Mouse (Mus musculus): Measurements from ENCODE around the gene Cdkl5.
"Not testable (repeated sequence)": the region's sequence is repeated elsewhere in the genome, so short reads cannot be mapped to it uniquely, and the experiment has no call there.

Cdkl5 gene

GRCm38 (mm10) chrX:160906952-160907351 is 87.6 kb downstream of the Cdkl5 start, which contains the start of gene Gja6:
Gene Gja6 (minus strand): TSS chrX:160907052.
- no peak for DNase-seq (ENCODE audit: low spot score)

- DNase-seq (ENCODE audit: low spot score): no peak
Measured at GRCm38 (mm10) chrX:160906477-160906876, 88.0 kb downstream of the Cdkl5 start.

- no peak for DNase-seq (ENCODE audit: low spot score)
Measured at GRCm38 (mm10) chrX:160905913-160906312, 88.6 kb downstream of the Cdkl5 start.

GRCm38 (mm10) chrX:160905041-160905678 is 89.3 kb downstream of the Cdkl5 start:
- DNase-seq (ENCODE audit: low spot score): no peak

GRCm38 (mm10) chrX:160901118-160901517 is 93.4 kb downstream of the Cdkl5 start:
- no peak for DNase-seq (ENCODE audit: low spot score)

- no peak for DNase-seq (ENCODE audit: low spot score)
Measured at GRCm38 (mm10) chrX:160892077-160892476, 102.4 kb downstream of the Cdkl5 start.

- DNase-seq (ENCODE audit: low spot score): no peak
Measured at GRCm38 (mm10) chrX:160886301-160886700, 108.2 kb downstream of the Cdkl5 start.

- DNase-seq (ENCODE audit: low spot score): no peak
Measured at GRCm38 (mm10) chrX:160866576-160866975, 127.9 kb downstream of the Cdkl5 start.

- DNase-seq (ENCODE audit: low spot score): no peak
Measured at GRCm38 (mm10) chrX:160865022-160865421, 129.5 kb downstream of the Cdkl5 start.

- no peak for DNase-seq (ENCODE audit: low spot score)
Measured at GRCm38 (mm10) chrX:160863689-160864383, 130.7 kb downstream of the Cdkl5 start.

GRCm38 (mm10) chrX:160808226-160808625 is 186.3 kb downstream of the Cdkl5 start:
- no peak for DNase-seq (ENCODE audit: low spot score)

- no peak for DNase-seq (ENCODE audit: low spot score)
Measured at GRCm38 (mm10) chrX:160804409-160805150, 189.9 kb downstream of the Cdkl5 start.

- no peak for DNase-seq (ENCODE audit: low spot score)
Measured at GRCm38 (mm10) chrX:160794920-160795319, 199.6 kb downstream of the Cdkl5 start.

GRCm38 (mm10) chrX:160782276-160782675 is 212.2 kb downstream of the Cdkl5 start:
- DNase-seq (ENCODE audit: low spot score): no peak

- no peak for DNase-seq (ENCODE audit: low spot score)
Measured at GRCm38 (mm10) chrX:160773033-160773432, 221.5 kb downstream of the Cdkl5 start.

GRCm38 (mm10) chrX:160769622-160770021 is 224.9 kb downstream of the Cdkl5 start:
- DNase-seq (ENCODE audit: low spot score): not testable (repeated sequence)

GRCm38 (mm10) chrX:160767713-160768112 is 226.8 kb downstream of the Cdkl5 start, which contains the start of gene Rs1:
Gene Rs1 (plus strand): TSS chrX:160768013.
- DNase-seq (ENCODE audit: low spot score): no peak

GRCm38 (mm10) chrX:160766233-160766616 is 228.3 kb downstream of the Cdkl5 start:
- no peak for DNase-seq (ENCODE audit: low spot score)

GRCm38 (mm10) chrX:160765389-160766232 is 228.9 kb downstream of the Cdkl5 start:
- peak; percentile 94 for DNase-seq (ENCODE audit: low spot score)

- DNase-seq (ENCODE audit: low spot score): no peak
Measured at GRCm38 (mm10) chrX:160750808-160751207, 243.7 kb downstream of the Cdkl5 start.

GRCm38 (mm10) chrX:160748653-160749052 is 245.9 kb downstream of the Cdkl5 start:
- DNase-seq (ENCODE audit: low spot score): no peak

- DNase-seq (ENCODE audit: low spot score): no peak
Measured at GRCm38 (mm10) chrX:160745399-160745798, 249.1 kb downstream of the Cdkl5 start.
